Mouse (Mus musculus): ENCODE measurements around the gene 2510039O18Rik. TPM values are rescaled to one million over a fixed set of nuclear protein-coding genes. Genes with fewer than 3 reads are reported as not detected.

Gene 2510039O18Rik
- polyA plus RNA-seq (2017; shearing (Covaris generic)): 92.5 TPM

DNA sequence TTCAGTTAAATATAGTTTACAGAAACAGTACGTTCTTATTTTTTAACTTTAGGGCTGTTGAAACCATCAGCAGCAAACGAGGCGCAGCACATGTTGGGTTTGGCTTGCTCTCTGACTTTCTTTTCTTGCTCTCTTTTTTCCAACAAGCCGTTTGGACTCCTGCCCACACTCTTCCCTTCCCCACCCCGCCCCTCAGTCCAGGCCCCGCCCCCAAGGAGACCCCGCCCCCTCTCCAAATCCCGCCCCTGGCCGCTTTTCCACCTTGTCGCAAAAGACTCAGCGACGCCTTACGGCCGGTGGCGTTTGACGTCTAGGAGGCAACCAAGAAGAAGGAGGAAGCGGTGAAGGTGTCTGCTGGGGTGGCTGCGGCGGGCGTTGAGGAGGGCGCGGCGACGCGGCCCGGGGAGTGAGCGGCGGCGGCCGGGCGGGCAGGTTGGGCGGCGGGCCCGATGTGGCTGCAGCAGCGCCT is at the start of gene 2510039O18Rik:
TSS of gene 2510039O18Rik (plus strand) at position 320 of the 469 bp plus-strand sequence.

DNA sequence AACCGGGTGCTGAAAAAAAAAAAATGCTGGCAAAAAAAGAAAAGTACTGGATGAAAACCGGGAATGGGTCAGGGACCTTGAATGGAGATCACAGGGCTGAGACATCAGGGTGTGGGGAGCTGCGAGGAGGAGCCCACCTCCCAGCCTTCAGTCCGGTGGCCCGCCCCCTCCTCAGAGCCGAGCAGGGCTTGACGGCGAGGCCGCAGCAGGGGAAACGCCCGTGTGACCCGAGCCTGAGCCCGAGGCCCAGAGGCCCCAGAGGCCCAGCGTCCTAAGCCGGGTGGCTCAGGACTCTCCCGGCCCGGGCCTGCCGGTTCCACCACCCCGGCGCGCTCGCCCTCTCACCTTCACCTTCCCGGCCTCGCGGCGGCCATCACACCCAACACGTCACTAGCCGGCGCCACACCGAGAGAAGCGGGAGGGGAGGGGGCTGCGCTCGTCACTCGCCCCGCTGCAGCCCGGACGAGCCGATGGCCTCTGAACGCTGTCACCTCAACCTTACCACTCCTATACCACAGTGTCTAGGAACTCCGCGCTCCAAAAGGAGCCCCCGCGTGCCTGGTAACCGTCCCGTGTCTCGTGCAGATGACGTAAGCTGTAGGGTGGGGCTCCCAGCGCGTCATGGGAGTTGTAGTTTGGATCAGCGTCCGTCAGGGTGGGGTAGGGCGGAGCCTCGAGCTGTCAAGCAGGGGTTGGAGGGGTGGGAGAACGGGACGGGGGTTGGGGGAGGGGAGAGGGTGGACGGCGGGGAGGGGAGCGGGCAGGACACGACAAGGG is 36.2 kb upstream of the 2510039O18Rik start, which contains the start of gene Mfn2:
TSS of gene Mfn2 (minus strand) at position 392 of the 777 bp plus-strand sequence.

DNA sequence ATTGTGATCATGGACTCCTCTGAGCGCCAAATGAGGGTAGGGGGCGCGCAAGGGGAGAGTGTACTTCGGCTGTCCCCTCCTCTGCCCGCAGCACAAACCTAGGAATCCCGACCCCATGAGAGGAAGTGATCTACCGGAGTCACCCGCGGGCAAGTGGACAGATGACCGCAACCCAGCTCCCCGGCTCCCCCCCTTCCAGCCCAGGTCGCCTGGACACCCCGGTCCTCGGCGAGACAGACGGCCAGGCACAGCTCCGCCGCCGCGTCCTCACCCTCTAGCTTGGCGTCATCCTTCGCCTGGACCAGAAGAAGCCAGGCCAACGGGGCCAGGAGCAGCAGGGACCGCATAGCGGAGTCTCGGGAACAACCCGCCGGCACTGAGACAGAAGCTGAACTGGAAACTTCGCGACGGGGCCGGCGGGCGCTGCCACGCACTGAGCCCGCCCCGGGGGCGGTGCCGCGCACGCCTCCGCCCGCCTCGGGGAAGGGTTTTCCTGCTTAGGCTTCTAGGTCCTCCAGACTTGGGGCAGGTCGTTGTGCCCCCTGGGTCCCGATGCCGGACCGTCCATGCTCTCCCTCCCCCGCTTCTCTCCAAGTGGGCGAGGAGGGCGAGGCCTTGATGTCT is 4.3 kb upstream of the 2510039O18Rik start, which contains the start of gene Plod1:
TSS of gene Plod1 (minus strand) at position 437 of the 624 bp plus-strand sequence.

DNA sequence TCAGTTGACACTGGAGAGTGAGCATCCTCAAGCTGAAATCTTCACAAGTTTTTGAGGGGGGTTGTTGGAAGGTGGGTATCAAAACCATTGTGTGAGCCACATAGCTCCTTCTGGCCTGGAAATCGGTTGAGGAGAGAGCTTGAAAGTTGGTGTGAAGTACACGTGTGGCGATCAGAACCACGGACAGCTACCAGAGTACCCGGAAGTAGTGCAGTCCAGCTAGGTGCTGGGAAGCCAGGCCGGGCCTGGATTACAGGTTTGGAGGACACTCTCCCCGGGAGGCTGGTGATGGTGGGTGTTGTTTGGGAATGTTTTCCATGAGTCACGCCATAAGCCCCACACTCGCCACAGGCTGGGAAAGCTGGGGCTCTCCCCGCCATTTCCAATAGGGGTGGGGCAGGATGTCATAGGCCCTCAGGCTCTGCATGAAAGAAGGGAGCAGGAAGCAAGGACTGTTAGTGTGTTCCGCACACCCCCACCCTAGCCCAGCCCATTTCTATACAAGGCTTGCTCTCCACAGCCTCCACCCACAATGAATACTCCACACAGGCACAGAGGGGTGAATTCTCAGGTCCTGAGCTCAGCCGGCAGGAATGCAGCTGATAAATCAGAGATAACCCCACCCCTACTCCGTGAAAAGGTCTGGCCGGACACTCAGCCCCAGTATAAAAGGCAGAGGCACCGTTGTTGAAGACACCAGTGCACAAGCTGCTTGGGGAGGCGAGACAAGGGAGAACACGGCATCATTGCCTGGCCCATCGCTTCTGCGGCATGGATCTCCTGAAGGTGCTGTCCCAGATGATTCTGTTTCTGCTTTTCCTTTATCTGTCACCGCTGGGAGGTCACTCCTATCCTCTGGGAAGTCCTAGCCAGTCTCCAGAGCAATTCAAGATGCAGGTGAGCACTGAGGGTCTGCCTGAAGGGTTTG is 44.8 kb downstream of the 2510039O18Rik start, which contains the start of gene Nppb:
TSS of gene Nppb (plus strand) at position 584 of the 928 bp plus-strand sequence.

Other genes with a start within 250 kb of the 2510039O18Rik start
- gene Zfp534, start 238.3 kb upstream of the 2510039O18Rik start, polyA plus RNA-seq (2017; shearing (Covaris generic)): 0.29 TPM
- 10.3 TPM for gene Zfp984, start 131.1 kb upstream of the 2510039O18Rik start, polyA plus RNA-seq (2017; shearing (Covaris generic))
- gene Zfp933, start 92.5 kb upstream of the 2510039O18Rik start, polyA plus RNA-seq (2017; shearing (Covaris generic)): 2.2 TPM
- gene Miip, start 72.1 kb upstream of the 2510039O18Rik start, polyA plus RNA-seq (2017; shearing (Covaris generic)): 86.4 TPM
- gene Fv1, start 71.9 kb upstream of the 2510039O18Rik start, polyA plus RNA-seq (2017; shearing (Covaris generic)): 4.1 TPM
- gene Mfn2, start 36.2 kb upstream of the 2510039O18Rik start, polyA plus RNA-seq (2017; shearing (Covaris generic)): 34.7 TPM
- 8.2 TPM for gene Plod1, start 4.1 kb upstream of the 2510039O18Rik start, polyA plus RNA-seq (2017; shearing (Covaris generic))
- gene Nppb, start 44.9 kb downstream of the 2510039O18Rik start, polyA plus RNA-seq (2017; shearing (Covaris generic)): not detected
- not detected for gene Nppa, start 59.8 kb downstream of the 2510039O18Rik start, polyA plus RNA-seq (2017; shearing (Covaris generic))
- gene Clcn6, start 97.9 kb downstream of the 2510039O18Rik start, polyA plus RNA-seq (2017; shearing (Covaris generic)): 12.6 TPM
- gene Mthfr, start 98.2 kb downstream of the 2510039O18Rik start, polyA plus RNA-seq (2017; shearing (Covaris generic)): 24.7 TPM
- 13.5 TPM for gene Agtrap, start 147.1 kb downstream of the 2510039O18Rik start, polyA plus RNA-seq (2017; shearing (Covaris generic))
- gene Mad2l2, start 189.5 kb downstream of the 2510039O18Rik start, polyA plus RNA-seq (2017; shearing (Covaris generic)): 38.1 TPM
- gene Draxin, start 189.8 kb downstream of the 2510039O18Rik start, polyA plus RNA-seq (2017; shearing (Covaris generic)): not detected
- gene Fbxo6, start 211.2 kb downstream of the 2510039O18Rik start, polyA plus RNA-seq (2017; shearing (Covaris generic)): 18.9 TPM
- gene Fbxo44, start 219.6 kb downstream of the 2510039O18Rik start, polyA plus RNA-seq (2017; shearing (Covaris generic)): 2.4 TPM
- gene Fbxo2, start 219.7 kb downstream of the 2510039O18Rik start, polyA plus RNA-seq (2017; shearing (Covaris generic)): not detected